Mouse (Mus musculus): ENCODE measurements at regions not wholly inside any gene's neighbourhood (a gene's known extent, or its start where the extent isn't known, plus 50 kb on each side); places are given as distances from the start of the nearest gene placed in this dataset.
A peak's percentile ranks its signal among the peaks of the same experiment; 100 is the strongest.
"Not testable (repeated sequence)": the region's sequence is repeated elsewhere in the genome, so short reads cannot be mapped to it uniquely, and the experiment has no call there.

DNA sequence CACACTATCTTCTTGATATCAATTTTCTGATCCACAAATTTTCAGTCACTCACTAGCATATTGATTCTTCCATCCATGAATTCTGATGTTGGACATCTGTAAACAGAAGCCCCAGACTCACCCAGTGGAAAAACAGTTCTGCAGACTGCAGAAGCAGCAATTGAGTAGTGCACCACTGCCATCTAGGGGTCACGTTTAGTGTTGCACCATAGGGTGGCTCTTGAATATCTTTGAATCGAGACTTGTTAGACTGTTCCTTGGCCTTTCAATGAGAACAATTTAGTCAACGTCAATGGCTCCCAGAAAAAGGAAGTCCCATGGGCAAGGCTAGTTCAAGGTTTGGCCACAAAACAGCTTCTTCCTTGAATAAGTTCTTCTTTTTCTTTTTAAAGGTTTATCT lies 828.1 kb downstream of the Gm10330 start:
- intact Hi-C loops (cut with DNase I): not testable (repeated sequence)
- DNase-seq (ENCODE audit: low spot score in 2 of 2): peak; percentile 11 to 28

DNA sequence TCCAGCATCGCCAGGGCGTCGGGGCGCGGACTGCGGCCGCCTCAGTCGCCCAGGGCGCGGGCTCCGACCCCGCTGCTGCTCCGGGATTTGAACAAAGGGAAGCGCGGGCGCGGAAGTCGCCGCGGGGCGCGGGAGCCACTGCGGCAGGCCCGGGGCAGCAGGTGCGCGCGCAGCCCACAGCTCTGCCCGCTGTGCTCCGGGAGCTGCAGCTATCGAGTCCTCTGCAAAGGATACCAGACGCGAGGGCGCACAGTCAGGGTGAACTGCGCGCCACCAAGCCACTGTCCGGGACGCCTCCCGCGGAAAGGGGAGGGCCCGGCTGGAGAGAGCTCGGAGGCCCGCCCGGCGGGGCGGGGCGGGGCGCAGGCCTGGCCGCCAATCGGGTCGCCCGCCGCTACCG lies 873.9 kb downstream of the Gm10330 start:
- peak; percentile 3 to 23 for DNase-seq (ENCODE audit: low spot score in 2 of 2)
- intact Hi-C loops (cut with DNase I): not testable (repeated sequence)
